Mouse (Mus musculus): ENCODE measurements at regions not wholly inside any gene's neighbourhood (a gene's known extent, or its start where the extent isn't known, plus 50 kb on each side); places are given as distances from the start of the nearest gene placed in this dataset.

- no peaks in the 10 kb centered on the region for H3K36me3 ChIP-seq (ENCODE audit: control insufficient read depth, insufficient read depth, low read length)
- no peaks in the 10 kb centered on the region for H3K27me3 ChIP-seq (ENCODE audit: control insufficient read depth, insufficient read depth, low read length)
- TF ChIP-seq CTCF (IDR thresholded peaks at IDR 0.05; ENCODE audit: extremely low read depth, insufficient read length, insufficient replicate concordance, low read depth, low read length), result no peak
- no peak for TF ChIP-seq POLR2A (IDR thresholded peaks at IDR 0.05; ENCODE audit: low read depth, low read length)
- H3K27ac ChIP-seq (ENCODE audit: insufficient read depth, low read depth, low read length), result no peak overlapping the region
- 22% methylated on average over 4 of the region's 4 CpGs for WGBS
- H3K4me1 ChIP-seq (ENCODE audit: control insufficient read depth, insufficient read depth, insufficient read length, low read length), result no peaks in the 10 kb centered on the region; the same call in 1 of the 2 replicates
- no peak overlapping the region for H3K4me3 ChIP-seq (ENCODE audit: low read depth, low read length)
These were observed 132.6 kb upstream of the Nrip1 start for GRCm38 (mm10) chr16:76506240-76506639.

- 18% methylated on average over 8 of the region's 8 CpGs for WGBS
- H3K27ac ChIP-seq (ENCODE audit: insufficient read depth, low read depth, low read length), result no peak overlapping the region
- H3K4me3 ChIP-seq (ENCODE audit: low read depth, low read length), result no peak overlapping the region
- H3K4me1 ChIP-seq (ENCODE audit: control insufficient read depth, insufficient read depth, insufficient read length, low read length), result no peaks in the 10 kb centered on the region
- no peaks in the 10 kb centered on the region for H3K27me3 ChIP-seq (ENCODE audit: control insufficient read depth, insufficient read depth, low read length)
- H3K36me3 ChIP-seq (ENCODE audit: control insufficient read depth, insufficient read depth, low read length), result no peaks in the 10 kb centered on the region
- TF ChIP-seq POLR2A (IDR thresholded peaks at IDR 0.05; ENCODE audit: low read depth, low read length) (no peak), CTCF (IDR thresholded peaks at IDR 0.05; ENCODE audit: extremely low read depth, insufficient read length, insufficient replicate concordance, low read depth, low read length) (no peak)
These were observed 126.2 kb upstream of the Nrip1 start for GRCm38 (mm10) chr16:76499686-76500400.

GRCm38 (mm10) chr16:76498233-76498632 lies 124.6 kb upstream of the Nrip1 start:
- TF ChIP-seq CTCF (IDR thresholded peaks at IDR 0.05; ENCODE audit: extremely low read depth, insufficient read length, insufficient replicate concordance, low read depth, low read length), result no peak
- TF ChIP-seq POLR2A (IDR thresholded peaks at IDR 0.05; ENCODE audit: low read depth, low read length), result no peak
- H3K36me3 ChIP-seq (ENCODE audit: control insufficient read depth, insufficient read depth, low read length), result no peaks in the 10 kb centered on the region
- 76% methylated on average over 2 of the region's 2 CpGs for WGBS

GRCm38 (mm10) chr16:76497041-76497808 lies 123.6 kb upstream of the Nrip1 start:
- no peaks in the 10 kb centered on the region for H3K27me3 ChIP-seq (ENCODE audit: control insufficient read depth, insufficient read depth, low read length)
- no peak overlapping the region for H3K4me3 ChIP-seq (ENCODE audit: low read depth, low read length)
- no peak overlapping the region for H3K27ac ChIP-seq (ENCODE audit: insufficient read depth, low read depth, low read length)
- no peaks in the 10 kb centered on the region for H3K4me1 ChIP-seq (ENCODE audit: control insufficient read depth, insufficient read depth, insufficient read length, low read length)
- 94% methylated on average over 12 of the region's 12 CpGs for WGBS
- TF ChIP-seq CTCF (IDR thresholded peaks at IDR 0.05; ENCODE audit: extremely low read depth, insufficient read length, insufficient replicate concordance, low read depth, low read length), result no peak
- TF ChIP-seq POLR2A (IDR thresholded peaks at IDR 0.05; ENCODE audit: low read depth, low read length), result no peak
- H3K36me3 ChIP-seq (ENCODE audit: control insufficient read depth, insufficient read depth, low read length), result no peaks in the 10 kb centered on the region

More at GRCm38 (mm10) chr16:76498233-76498632, 124.6 kb upstream of the Nrip1 start:
- H3K4me1 ChIP-seq (ENCODE audit: control insufficient read depth, insufficient read depth, insufficient read length, low read length), result no peaks in the 10 kb centered on the region
- no peaks in the 10 kb centered on the region for H3K27me3 ChIP-seq (ENCODE audit: control insufficient read depth, insufficient read depth, low read length)
- no peak overlapping the region for H3K4me3 ChIP-seq (ENCODE audit: low read depth, low read length)
- no peak overlapping the region for H3K27ac ChIP-seq (ENCODE audit: insufficient read depth, low read depth, low read length)

GRCm38 (mm10) chr16:76483419-76483818 lies 109.8 kb upstream of the Nrip1 start:
- H3K27ac ChIP-seq (ENCODE audit: insufficient read depth, low read depth, low read length), result no peak overlapping the region
- TF ChIP-seq CTCF (IDR thresholded peaks at IDR 0.05; ENCODE audit: extremely low read depth, insufficient read length, insufficient replicate concordance, low read depth, low read length), result no peak
- TF ChIP-seq POLR2A (IDR thresholded peaks at IDR 0.05; ENCODE audit: low read depth, low read length), result no peak
- H3K27me3 ChIP-seq (ENCODE audit: control insufficient read depth, insufficient read depth, low read length), result no peaks in the 10 kb centered on the region
- no peak overlapping the region for H3K4me3 ChIP-seq (ENCODE audit: low read depth, low read length)
- H3K4me1 ChIP-seq (ENCODE audit: control insufficient read depth, insufficient read depth, insufficient read length, low read length), result peaks cover 4% of the 10 kb centered on the region; the same call in 1 of the 2 replicates
- 50% methylated on average over 5 of the region's 5 CpGs for WGBS
- H3K36me3 ChIP-seq (ENCODE audit: control insufficient read depth, insufficient read depth, low read length), result no peaks in the 10 kb centered on the region

- H3K36me3 ChIP-seq (ENCODE audit: control insufficient read depth, insufficient read depth, low read length), result no peaks in the 10 kb centered on the region
- H3K4me1 ChIP-seq (ENCODE audit: control insufficient read depth, insufficient read depth, insufficient read length, low read length), result peaks cover 4% of the 10 kb centered on the region; the same call in 1 of the 2 replicates
- no peak overlapping the region for H3K27ac ChIP-seq (ENCODE audit: insufficient read depth, low read depth, low read length)
- 70% methylated on average over 4 of the region's 4 CpGs for whole genome bisulfite sequencing
- H3K27me3 ChIP-seq (ENCODE audit: control insufficient read depth, insufficient read depth, low read length), result no peaks in the 10 kb centered on the region
- H3K4me3 ChIP-seq (ENCODE audit: low read depth, low read length), result no peak overlapping the region
- TF ChIP-seq POLR2A (IDR thresholded peaks at IDR 0.05; ENCODE audit: low read depth, low read length) (no peak), CTCF (IDR thresholded peaks at IDR 0.05; ENCODE audit: extremely low read depth, insufficient read length, insufficient replicate concordance, low read depth, low read length) (no peak)
These were observed 108.3 kb upstream of the Nrip1 start for GRCm38 (mm10) chr16:76481966-76482365.

GRCm38 (mm10) chr16:76477474-76477873 lies 103.8 kb upstream of the Nrip1 start:
- TF ChIP-seq CTCF (IDR thresholded peaks at IDR 0.05; ENCODE audit: extremely low read depth, insufficient read length, insufficient replicate concordance, low read depth, low read length), result no peak
- TF ChIP-seq POLR2A (IDR thresholded peaks at IDR 0.05; ENCODE audit: low read depth, low read length), result no peak
- Histone ChIP-seq H3K4me1 (ENCODE audit: control insufficient read depth, insufficient read depth, insufficient read length, low read length) (no peaks in the 10 kb centered on the region), H3K27me3 (ENCODE audit: control insufficient read depth, insufficient read depth, low read length) (no peaks in the 10 kb centered on the region), H3K36me3 (ENCODE audit: control insufficient read depth, insufficient read depth, low read length) (no peaks in the 10 kb centered on the region), H3K27ac (ENCODE audit: insufficient read depth, low read depth, low read length) (no peak overlapping the region), H3K4me3 (ENCODE audit: low read depth, low read length) (no peak overlapping the region)
- WGBS, result 78% methylated on average over 8 of the region's 8 CpGs
